Mouse (Mus musculus) right cerebral cortex, postnatal 4 days (tissue): Measurements from ENCODE around the gene Tfip11.

Source experiments
- DNase-seq: peaks from one replicate; pipeline ENCODE4 v3.0.0-alpha.2; 2022

The Tfip11 gene

DNA sequence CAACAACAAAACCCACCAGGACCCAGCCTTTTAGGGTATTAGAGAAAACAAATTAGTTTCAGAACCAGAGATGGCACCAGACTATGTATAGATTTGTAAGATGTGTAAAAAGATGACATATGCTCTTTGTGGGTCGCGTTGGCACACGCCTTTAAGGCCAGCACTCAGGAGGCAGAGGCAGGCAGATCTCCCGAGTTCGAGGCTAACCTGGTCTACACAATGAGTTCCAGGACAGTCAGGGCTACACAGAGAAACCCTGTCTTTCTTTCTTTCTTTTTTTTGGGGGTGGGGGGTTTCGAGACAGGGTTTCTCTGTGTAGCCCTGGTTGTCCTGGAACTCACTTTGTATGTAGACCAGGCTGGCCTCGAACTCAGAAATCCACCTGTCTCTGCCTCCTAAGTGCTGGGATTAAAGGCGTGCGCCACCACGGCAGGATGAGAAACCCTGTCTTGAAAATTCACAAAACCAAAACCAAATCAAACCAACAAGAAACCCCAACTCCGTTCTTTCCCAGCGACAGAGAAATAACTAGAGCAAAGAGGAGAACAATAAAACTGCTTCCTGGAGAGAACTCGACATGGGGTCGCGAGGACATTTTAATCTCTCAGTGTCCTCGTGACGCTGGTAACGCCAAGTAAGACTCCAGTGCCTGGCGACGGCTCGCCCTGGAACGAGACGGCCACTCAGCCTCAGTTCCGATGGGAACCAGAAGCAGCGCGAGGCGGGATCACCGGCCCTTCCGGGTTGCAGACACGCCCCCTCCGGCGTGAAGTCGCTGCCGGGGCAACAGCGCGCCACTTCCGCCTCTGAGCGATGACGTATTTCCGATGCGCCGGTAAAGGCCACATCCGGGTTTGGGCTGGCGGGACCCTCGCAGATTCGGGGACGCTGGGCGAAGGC is at the start of gene Tfip11:
TSS of gene Tfip11 (plus strand) at position 813 of the 900 bp plus-strand sequence.
- DNase-seq, result peak; percentile 96

DNA sequence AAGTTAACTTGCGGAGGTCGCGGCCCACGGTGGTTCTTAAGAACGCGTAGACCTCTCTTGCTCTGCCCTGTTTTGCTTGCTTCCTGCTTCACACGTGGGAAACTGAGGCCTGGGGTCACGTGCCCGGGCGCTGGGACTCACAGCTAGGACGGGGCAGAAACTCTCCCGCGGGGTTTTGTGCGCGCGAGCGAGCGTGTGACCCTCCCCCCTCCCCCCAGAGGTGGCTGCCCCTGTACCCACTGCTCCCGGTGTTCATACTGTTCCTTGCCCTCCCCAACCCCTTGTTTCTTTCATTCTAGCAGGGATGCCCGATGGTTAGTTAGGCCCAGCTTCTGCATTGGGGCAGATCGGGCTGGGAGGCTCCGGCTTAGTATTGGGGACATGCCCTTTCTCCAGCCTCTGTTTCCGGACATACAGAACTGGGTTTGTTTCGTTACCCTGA is 49.2 kb upstream of the Tfip11 start:
- DNase-seq, result no peak

DNA sequence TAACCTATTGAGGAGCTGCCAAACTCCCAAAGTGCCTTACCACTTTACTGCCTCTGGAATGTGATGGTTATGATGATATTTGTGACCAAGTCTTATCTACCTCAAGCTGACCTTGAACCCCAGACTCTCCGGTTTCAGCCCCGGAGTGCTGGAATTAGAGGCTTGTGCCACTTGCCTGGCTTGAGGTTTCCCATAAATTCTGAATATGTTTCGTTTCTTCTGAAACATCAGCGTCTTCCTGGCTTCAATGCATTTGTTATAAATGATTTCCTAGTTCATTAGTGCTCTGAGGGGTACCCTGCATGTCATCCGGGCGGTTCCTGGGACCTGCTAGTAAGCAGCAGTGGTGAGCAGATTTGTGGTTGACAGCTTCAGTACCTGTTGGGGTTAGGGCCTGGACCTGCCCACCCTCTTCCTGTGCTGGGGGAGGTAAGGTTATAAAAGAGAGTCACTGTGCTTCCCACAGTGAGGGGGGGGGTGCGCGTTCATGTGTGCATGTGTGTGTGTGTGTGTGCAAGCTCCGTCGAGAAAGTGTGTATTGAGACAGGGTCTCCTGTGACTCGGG is 48.2 kb upstream of the Tfip11 start:
- DNase-seq, result no peak

DNA sequence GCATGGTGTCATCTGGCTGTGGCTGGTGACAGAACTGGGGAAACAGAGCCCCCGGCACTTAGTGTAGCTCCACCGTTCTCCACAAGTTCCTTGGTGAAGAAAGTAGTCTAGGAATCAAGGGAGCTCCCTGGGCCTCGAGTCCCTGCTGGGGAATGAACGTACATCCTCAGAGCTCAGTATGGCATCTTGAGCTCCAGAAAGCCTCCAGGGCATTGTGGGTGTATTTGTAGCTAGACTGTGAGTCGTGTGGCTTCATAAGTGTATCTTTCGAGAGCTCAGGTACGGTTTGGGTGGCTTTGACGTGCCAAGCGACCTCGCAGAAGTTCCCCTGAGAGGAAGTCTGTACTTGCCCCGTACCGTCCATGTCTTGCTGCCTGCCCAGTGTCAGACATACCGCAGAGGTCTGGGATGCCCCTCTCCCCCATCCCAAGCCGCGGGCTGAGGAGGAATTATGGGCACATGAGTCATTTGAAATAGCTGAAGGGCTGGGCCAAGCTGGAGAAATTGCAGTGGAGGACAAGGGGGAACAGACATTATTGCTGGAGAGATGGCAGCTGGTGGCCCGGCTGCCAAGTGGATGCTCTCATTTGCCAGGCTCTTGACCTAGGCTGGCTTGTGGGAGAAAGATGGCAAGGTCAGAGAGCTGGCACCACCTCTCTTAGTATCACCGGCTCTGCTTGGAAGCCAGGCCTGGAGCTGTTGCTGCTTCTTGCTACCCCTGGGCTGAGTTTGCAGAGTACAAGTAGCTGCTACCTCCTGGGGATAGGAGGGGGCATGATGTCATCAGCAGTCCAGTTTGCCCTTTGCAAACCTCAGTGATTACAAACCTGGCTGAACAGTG is 46.8 kb upstream of the Tfip11 start:
- no peak for DNase-seq

DNA sequence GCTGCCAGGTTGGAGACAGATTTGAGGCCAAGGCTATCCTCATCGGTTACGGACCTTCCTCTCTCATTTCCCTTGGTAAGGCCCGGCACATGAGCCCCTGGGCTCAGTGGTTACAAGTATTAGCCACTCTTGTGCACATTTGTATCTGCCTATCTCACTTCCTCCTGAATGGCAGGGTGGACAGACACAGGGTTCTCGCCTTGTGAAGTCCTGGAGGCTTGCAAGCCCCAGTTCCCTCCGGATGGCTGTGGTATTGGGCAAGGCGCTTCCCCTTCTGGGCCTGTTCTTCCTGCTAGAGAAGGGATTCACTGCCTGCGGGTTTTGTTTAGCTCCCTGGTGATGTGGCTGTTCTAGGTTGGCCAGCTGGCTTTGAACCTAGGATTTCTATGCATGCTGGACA is 46.0 kb upstream of the Tfip11 start:
- DNase-seq, result no peak

DNA sequence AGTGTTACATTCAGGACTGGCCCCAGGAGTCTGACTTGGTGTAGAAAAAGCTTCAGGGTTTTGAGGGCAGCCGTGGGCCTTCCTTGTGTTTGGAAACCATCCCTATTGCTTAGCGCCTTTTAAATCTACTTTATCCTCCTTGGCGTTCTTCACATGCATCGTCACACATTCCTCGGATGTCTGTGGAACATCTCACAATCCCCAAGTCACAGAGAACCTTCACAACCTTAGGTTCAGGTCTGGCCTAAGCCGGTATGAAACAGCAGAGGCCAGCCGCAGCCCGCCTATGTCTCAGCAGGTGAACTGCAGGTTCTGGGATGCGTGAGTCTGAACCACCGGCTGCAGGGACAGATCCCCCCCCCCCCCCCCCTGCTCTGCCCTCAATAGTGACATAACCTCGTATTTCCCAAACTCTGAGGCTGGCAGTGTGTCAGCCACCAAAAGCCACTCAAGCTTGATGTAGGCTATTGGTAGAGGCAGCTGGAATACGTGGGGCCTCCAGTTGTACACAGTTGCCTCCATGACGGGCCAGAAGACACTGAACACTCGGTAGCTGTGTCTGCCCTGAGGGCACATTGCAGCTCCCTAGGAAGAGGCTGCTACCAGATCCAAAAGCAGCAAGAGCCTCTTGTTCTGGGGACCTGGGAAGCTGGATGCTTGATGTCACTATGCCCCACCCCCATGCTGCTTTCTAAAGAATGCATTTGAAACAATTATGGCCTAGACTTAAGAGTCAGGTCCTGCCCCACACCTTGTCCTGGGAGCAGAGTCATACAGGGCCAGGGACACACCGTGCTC is 45.1 kb upstream of the Tfip11 start:
- DNase-seq, result no peak

DNA sequence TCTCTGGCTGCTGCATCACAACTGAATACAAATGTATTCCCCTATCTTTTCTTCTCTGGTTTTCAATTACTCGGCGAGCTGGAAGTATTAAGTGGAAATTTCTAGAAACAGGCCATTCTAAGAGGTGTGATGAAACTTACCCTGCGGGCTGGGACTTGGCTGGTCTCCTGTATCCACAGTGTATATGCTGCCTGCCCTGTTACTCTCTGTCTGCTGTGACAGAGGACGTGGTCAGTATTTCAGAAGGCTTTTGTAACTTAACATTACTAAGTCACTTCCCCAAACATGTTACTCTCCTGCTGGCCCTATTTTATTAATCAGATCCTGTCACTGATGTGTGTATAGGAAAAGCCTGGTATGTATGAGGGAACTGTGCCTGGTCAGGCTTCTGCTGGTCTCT is 44.5 kb upstream of the Tfip11 start:
- DNase-seq, result no peak

DNA sequence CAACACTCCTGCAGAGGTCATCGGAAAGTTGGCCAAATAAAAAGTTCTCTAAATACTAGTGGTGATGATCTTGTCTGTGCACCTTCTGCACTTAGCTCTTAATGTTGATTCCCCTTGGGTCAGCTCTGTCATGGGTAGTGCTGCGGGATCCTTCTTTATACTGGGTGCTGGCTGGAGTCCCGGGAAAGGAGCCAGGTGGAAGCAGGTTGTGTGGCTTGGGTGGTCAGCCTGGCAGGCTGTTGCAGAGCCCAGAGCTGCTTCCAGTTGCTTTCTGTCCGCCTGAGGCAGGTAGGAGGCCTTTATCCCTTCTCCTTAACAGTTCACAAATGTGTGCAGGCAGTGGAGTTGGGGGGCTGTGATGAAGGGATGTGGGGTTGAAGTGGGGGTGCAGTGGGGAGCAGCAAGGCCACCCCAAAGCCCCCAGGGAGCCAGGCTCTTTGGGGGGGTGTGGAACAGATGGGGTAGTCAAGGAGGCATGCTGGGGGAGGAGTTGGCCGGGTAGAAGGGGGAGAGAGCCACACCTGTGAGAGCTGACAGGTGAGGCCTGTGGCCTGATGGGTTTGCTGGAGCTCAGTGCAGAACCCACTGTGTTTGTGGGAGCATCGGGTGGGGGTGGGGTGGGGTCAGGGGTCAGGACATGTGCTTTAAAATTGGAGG is 43.9 kb upstream of the Tfip11 start:
- DNase-seq, result no peak

DNA sequence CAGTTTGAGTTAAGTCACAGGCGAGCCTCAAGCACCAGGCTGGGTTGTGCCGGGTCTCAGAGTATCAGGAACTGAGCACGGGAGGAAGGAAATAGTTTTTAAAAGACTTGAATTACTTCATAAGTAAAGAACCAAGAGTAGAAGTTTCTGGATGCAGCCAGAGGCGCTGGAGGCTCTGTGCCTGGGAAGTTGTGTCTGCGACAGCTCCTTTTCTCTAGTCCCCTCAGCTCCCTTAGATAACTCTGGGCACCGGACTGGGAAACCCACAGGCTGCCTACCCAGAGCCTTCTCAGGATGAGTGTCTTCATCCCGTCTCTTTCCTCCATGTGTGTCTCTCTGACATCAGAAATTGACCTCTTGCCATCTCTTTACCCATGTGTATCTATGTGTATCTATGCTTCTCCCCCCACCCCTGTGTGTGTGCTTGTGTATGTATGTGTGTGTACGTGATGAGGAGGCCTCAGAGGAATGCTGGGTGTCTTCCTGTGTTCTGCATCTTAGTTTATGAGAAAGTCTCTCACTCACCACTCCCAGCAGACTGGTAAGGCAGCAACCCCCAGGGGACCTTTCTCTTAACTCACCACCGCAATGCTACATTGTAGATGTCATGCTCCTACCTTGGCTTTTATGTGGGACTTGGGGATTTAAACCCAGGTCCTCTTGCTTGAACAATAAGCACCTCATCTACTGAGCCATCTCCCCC is 43.2 kb upstream of the Tfip11 start:
- DNase-seq, result no peak

DNA sequence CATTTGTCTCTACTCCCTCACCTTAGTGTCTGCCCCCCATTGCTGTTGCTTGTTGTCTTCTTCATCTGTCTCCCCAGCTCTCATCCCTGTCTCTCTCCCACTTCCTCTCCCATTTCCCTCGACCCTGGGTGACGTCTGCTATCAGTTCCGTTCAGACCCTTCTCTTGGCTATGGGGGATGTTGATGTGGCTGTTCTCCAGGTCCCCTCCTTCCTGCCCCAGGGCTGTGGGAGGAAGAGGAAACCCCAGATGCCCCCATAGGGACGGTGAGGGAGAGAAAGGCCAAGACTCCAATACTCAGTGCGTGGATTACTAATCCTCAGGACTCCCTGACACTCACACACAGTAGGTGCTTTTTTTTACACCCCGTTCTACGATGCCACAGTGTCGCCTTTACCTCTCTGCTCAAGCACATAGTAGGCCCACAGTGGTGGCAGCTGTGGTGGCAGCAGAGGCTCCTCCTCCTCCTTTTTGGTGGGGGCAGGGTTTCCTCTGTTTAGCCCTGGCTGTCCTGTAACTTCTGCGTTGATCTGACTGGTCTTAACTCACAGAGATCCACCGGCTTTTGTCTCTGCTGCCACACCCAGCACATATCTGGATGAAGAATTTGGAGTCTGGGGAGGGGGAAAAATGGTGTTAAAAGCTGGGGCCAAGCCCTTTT is 42.5 kb upstream of the Tfip11 start:
- no peak for DNase-seq

DNA sequence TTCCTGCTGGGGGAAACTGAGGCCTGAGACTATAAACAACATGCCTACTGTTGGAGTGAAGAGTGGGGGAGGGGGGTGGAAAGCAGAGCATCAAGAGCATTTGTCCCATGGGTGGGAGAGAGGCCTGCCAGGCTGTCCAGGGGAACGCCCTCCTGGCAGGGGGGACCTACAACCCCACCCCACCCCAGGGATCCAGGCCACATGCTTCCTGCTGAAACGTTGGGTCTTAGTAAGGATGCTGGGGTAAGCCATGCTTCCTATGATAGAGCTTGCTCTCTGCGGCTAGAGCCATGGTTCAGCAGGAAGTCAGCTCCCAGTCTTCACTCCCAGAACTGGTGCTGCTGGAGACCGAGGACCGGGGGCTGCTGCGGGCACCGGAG is 42.0 kb upstream of the Tfip11 start:
- no peak for DNase-seq

DNA sequence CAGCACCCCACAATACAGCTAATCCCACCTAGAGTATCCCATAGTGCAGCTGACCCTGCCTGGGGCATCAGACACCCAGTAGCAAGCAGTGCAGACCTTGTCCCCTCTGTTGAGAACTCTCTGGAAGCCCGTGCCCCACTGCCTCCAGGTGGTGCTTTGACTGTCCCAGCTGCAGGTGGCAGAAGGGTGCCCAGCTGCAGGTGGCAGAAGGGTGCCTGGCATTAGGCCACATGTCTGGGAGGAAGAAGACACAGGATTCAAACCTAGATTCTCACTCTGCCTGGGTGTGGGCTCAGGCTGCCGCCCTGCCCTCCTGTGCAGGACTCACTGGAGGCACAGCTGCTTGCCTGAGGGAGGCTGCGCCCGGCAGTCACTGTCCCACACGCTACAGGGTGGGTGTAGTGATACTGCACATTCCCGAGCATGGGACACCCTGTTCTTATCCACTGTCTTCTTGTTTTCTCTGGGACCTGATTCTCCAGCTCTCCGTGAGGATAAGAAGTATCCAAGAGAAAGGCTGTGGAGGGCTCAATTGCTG is 40.5 kb upstream of the Tfip11 start:
- DNase-seq, result no peak

DNA sequence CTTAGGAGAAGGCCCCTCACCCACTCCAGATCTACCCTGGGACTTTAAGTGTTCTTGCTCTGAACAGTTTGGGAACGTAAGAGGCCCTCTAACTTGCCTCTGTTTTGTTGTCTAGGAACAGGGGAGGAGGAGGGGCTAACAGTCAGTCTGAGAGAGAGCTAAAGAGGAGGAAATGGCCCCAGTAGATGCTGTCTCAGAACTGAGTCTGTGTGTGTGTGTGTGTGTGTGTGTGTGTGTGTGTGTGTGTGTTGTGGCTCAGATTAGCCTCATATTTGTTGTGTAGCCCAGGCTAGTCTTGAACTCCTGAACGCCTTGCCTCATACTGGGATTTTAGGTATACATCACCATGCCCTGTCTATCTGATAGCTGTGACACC is 39.6 kb upstream of the Tfip11 start:
- DNase-seq, result no peak

DNA sequence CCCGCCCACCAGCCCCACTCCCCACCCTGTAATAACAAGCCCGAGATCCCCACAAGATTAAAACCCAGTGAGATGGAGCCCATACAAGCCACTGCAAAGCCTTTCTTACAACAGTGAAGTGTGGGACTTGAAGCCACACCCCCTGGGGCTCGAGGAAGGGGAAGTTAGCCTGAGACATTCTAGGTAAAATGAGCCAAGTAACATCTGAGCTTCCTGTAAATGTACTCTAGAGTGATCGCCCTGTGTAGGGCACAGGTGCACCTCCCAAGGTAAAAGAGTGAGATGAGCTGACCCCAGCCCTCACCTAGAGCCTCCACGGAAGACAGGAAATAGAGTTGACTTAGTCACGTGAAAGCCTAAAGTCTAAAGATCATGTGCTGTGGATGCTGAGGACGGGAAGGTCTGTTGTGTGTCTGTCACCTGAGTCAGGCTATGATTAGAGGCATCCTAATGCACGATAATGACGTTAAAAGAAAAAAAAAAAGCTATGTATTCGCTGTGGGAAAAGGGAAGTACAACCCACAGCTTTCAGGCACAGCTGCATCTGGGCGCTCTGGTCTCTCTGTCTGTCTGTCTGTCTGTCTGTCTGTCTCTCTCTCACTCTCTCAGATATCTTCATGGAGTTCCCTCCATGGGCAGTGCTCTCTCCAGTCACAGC is 39.0 kb upstream of the Tfip11 start:
- no peak for DNase-seq

DNA sequence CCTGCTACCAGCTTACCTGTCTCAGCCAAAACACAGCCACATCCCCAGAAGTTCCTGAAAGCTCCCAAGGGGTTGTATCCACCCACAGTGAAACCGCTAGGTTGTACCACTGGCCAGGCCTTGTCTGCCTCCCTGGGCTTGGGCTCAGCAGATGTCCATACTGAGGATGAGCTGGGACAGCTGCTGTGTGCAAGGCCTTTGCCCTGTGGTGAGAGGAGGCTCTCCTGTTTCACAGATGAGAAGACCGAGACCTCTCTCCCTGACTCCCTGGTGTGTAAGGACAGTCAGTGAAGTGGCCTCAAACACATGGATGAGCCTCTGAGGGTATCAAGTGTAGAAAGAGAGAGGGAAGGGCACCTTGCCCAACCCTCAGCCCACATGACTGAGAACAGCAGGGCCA is 38.5 kb upstream of the Tfip11 start:
- no peak for DNase-seq

DNA sequence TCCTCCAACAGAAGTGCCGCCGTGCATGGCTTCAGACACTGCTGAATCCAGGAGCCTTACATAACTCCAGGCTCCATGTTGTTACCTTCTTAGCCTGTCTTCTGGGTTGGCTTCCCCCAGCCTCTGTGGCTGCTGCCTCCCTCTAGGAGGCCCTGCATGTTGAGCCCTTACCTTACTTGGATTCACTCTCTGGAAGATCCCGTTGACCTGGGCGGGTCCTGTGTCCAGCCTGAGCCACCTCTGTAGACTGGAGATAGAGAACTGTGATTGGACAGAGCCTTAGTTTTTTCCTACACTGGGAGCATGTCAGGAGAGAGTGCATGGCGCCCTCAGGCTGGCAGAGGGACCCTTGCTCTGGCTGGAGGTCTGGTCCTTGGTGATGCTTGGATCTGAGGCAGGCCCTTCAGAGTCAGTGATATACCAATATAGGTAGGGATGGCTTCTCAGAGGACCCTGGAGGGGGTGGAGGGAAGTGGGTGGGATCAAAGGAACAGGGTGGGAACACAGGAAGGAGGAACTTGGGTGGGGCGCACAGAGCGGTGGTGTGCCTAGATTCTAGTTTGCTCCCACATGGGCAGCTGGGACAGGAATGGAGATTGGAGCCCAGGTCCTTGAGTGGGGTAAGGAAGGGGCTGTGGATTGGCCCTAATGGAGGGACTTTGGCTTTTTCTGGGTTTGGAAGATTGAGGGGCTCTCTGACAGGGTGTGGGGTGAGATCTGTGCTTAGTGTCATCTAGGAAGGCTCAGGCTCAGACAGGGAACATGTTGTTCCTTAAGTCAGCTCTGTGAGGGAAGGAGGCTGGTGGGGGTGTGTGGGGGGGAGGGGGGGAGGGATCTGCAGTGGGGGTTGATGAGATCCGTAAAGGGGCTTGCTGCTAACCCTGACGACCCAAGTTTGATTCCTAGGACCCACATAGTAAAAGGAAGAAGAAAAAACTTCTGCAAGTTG is 37.7 kb upstream of the Tfip11 start:
- no peak for DNase-seq

DNA sequence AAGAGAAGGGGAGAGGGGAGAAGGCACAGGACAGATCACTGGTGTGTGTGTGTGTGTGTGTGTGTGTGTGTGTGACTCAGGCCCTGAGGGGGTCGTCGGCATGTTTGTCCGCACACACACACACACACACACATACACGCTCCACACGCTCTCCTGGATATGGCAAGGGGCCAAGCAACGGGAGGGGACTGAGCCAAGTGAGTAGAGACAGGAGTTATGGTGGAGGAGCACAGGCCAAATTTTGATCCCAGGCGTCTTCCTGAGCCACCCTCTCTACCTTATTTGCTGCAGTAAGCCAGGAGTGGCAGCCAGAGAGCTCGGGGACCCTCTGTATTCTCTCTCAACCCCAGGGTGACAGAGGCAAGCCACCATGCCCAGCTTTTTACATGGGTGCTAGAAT is 36.9 kb upstream of the Tfip11 start:
- no peak for DNase-seq

DNA sequence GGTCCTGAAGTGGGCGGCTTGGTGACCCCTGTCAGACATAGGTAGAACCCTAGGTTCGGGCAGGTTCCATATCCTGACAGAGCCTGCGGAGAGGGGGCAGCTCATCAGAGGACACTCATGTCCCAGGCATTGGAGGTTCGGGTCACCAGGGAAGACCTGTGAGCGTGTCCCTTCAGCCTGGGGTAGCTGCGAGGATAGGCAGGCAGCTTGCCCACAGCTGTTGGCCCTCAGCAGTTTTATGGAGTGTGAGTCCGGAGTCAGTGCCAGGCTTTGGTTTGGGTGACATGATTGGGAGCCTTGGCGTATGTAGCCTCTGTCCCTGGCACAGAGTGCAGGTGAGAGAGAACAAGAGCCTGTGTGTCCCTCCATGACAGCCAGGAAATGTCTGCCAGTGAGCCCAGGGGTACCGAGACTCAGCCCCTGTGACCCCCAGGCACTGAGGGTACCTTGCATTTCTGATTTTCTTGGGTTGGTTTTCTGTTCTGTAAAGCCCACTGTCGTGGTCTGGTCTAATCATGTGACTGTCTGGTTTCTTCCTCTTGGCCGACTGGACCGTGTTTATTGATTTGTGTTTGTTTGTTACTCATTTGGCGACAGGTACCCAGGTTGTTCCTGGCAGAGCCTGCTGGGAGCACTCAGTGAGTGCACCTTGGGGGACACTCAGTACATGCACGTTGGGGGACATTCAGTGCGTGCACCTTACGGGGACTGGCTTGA is 36.2 kb upstream of the Tfip11 start:
- DNase-seq, result no peak

DNA sequence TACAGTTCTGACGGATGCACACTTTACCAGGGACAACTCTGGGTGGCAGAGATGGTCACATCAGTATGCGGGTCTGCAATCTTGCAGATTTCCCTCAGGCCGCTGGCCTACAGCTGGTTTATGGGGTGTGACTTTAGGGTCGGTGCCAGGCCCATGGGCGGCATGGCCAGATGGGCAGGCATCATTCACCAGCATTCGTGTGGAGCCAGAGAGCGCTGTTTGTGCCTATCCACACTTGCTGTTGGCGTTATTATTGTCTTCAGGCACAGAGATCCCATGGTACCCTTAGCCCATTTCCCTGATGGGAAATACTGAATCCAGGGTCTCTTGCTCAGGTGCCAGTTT is 35.6 kb upstream of the Tfip11 start:
- DNase-seq, result no peak
